Mouse (Mus musculus): ENCODE data around the gene Rbm33.

DNA sequence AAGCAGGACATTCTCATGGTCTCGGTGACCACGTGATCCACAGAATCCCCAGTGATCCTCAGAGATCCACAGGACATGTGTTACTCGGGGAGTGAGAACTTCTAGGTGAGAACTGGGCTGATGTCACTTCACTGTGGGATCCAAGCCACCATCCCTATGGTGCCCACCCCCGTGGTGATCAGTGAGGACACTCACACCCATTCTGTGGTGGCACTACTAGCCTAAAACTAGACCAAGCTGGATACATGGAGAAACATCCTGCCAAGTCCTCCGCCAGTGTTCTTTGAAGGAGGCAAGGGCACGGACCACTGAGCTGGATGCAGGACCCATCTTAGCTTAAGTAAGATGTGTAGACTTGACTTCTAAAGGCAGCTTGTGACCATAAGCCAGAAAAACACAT lies 17.6 kb upstream of the Rbm33 start:
- TF ChIP-seq CTCF (conservative IDR thresholded peaks at IDR 0.05; ENCODE audit: insufficient read depth, insufficient read length, low read depth, low read length) (no peak), POLR2A (IDR thresholded peaks at IDR 0.05; ENCODE audit: low read depth, low read length) (no peak)
